Mouse (Mus musculus): ENCODE results near the gene Sys1. TPM values are rescaled to one million over a fixed set of nuclear protein-coding genes. Genes with fewer than 3 reads are reported as not detected.

Gene Sys1
- polyA plus RNA-seq, 1 experiment, result 26.4 TPM

DNA sequence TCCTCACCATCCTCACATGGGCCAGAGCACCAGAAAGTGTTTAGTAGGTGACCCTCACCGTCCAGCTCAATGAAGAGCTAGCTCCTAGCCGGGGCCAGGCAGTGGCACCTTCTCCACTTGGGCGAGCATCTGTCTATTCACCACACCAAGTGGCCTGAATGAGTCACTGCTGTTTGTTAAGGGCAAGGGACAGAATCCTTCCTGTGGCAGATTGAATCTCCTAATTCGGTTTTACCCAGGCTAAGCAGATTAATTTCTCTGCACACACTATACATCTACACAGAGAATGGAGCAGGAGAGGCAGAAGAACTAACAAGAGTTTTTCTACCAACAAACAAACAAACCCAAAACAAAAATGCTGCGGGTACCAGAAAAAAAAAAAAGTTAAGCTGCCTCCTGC lies 29.8 kb upstream of the Sys1 start:
- no peak overlapping the region for H3K27ac ChIP-seq (ENCODE audit: control insufficient read depth, insufficient read depth, low read depth, low read length)
- no peaks in the 10 kb centered on the region for H3K36me3 ChIP-seq (ENCODE audit: control insufficient read depth, insufficient read depth, low read length)
- TF ChIP-seq POLR2A (IDR thresholded peaks at IDR 0.05; ENCODE audit: control insufficient read depth, low read depth, low read length), result no peak
- no peak for TF ChIP-seq CTCF (IDR thresholded peaks at IDR 0.05; ENCODE audit: control insufficient read depth, insufficient read depth, insufficient replicate concordance, low read depth, low read length)
- peaks cover 16% of the 10 kb centered on the region for H3K4me1 ChIP-seq (ENCODE audit: control insufficient read depth, insufficient read depth, low read length)
- no peak overlapping the region for H3K4me3 ChIP-seq (ENCODE audit: control insufficient read depth, low read depth, low read length)
- H3K27me3 ChIP-seq (ENCODE audit: control insufficient read depth, insufficient read depth, low read length), result no peaks in the 10 kb centered on the region

DNA sequence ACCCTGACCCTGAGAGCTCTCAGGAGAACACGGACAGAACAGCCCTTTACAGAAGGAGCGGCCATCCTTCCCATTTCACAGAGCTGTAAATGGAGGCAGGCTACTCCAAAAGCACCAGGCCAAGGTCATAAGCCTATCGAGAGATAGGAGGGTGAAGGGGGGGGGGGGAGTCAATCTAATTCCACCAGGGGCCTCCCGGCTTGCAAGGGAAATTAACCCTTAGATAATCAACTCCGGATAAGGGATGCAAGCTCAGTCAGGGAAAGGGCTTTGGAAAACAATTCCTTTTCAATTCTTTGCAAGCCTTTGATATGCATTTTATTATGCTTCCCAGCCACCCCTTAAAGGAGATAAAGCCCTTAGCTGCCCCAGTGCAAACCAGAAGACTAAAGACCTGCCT lies 28.3 kb upstream of the Sys1 start:
- Histone ChIP-seq H3K4me3 (ENCODE audit: control insufficient read depth, low read depth, low read length) (no peak overlapping the region), H3K4me1 (ENCODE audit: control insufficient read depth, insufficient read depth, low read length) (peaks cover 24% of the 10 kb centered on the region), H3K27ac (ENCODE audit: control insufficient read depth, insufficient read depth, low read depth, low read length) (no peak overlapping the region), H3K27me3 (ENCODE audit: control insufficient read depth, insufficient read depth, low read length) (no peaks in the 10 kb centered on the region), H3K36me3 (ENCODE audit: control insufficient read depth, insufficient read depth, low read length) (no peaks in the 10 kb centered on the region)
- TF ChIP-seq CTCF (IDR thresholded peaks at IDR 0.05; ENCODE audit: control insufficient read depth, insufficient read depth, insufficient replicate concordance, low read depth, low read length) (no peak), POLR2A (IDR thresholded peaks at IDR 0.05; ENCODE audit: control insufficient read depth, low read depth, low read length) (no peak)

DNA sequence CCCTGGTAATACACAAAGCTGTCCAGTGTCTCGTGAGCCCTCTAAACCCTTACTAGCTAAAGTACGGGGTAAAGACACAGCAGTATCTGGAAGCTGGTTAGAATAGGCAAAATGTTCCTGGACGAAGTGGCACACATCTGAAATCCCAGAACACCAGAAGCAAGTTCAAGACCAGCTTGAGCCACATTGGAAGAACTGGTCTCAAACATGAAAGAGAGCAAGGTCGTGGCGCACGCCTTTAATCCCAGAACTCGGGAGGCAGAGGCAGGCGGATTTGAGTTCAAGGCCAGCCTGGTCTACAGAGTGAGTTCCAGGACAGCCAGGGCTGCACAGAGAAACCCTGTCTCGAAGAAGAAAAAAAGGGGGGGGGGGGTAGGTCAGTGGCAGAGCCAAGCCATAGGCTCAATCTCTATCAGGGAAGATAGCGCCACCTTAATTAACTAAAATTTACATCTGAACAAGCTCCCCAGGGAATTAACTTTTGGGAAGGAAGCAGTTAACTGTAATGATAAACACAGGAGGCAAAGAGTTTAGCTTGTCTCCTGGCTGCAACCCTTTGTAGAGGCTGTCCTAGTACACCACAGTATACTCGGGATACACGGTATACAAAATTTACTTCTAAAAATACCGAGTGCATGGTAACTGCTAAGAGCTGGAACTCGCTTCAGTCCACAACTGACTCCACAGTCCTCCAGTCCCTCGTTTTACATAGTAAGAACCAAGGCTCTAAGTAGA lies 26.7 kb upstream of the Sys1 start:
- Histone ChIP-seq H3K4me1 (ENCODE audit: control insufficient read depth, insufficient read depth, low read length) (peaks cover 24% of the 10 kb centered on the region), H3K27me3 (ENCODE audit: control insufficient read depth, insufficient read depth, low read length) (no peaks in the 10 kb centered on the region)

DNA sequence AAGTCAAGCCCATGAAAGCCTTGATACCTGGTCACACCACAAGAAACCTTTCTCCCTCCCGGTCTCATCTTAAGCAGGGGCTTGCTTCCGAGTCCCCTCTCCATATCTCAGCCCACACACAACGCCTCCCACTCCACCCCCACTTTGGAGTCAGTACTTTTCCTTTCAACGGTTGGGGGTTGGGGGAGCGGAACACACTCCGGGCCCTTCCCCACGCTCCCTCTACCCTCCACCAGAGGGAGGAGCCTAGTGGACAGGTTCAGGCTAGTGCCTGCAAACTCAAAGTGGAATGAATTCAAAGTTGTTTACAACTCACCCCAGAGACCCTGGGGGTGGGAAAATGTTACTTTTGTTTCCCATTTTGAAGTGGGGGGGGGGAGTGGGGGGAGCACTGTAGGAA lies 26.1 kb upstream of the Sys1 start:
- H3K4me1 ChIP-seq (ENCODE audit: control insufficient read depth, insufficient read depth, low read length), result peaks cover 24% of the 10 kb centered on the region
- no peaks in the 10 kb centered on the region for H3K27me3 ChIP-seq (ENCODE audit: control insufficient read depth, insufficient read depth, low read length)
- no peaks in the 10 kb centered on the region for H3K36me3 ChIP-seq (ENCODE audit: control insufficient read depth, insufficient read depth, low read length)
- TF ChIP-seq POLR2A (IDR thresholded peaks at IDR 0.05; ENCODE audit: control insufficient read depth, low read depth, low read length), result no peak
- H3K27ac ChIP-seq (ENCODE audit: control insufficient read depth, insufficient read depth, low read depth, low read length), result peak overlapping the region; percentile 82
- H3K4me3 ChIP-seq (ENCODE audit: control insufficient read depth, low read depth, low read length), result peak overlapping the region; percentile 42

More for the DNA sequence above, 26.7 kb upstream of the Sys1 start:
- Histone ChIP-seq H3K36me3 (ENCODE audit: control insufficient read depth, insufficient read depth, low read length) (no peaks in the 10 kb centered on the region), H3K27ac (ENCODE audit: control insufficient read depth, insufficient read depth, low read depth, low read length) (peak overlapping the region; percentile 82), H3K4me3 (ENCODE audit: control insufficient read depth, low read depth, low read length) (no peak overlapping the region)
- no peak for TF ChIP-seq POLR2A (IDR thresholded peaks at IDR 0.05; ENCODE audit: control insufficient read depth, low read depth, low read length)
- no peak for TF ChIP-seq CTCF (IDR thresholded peaks at IDR 0.05; ENCODE audit: control insufficient read depth, insufficient read depth, insufficient replicate concordance, low read depth, low read length)

DNA sequence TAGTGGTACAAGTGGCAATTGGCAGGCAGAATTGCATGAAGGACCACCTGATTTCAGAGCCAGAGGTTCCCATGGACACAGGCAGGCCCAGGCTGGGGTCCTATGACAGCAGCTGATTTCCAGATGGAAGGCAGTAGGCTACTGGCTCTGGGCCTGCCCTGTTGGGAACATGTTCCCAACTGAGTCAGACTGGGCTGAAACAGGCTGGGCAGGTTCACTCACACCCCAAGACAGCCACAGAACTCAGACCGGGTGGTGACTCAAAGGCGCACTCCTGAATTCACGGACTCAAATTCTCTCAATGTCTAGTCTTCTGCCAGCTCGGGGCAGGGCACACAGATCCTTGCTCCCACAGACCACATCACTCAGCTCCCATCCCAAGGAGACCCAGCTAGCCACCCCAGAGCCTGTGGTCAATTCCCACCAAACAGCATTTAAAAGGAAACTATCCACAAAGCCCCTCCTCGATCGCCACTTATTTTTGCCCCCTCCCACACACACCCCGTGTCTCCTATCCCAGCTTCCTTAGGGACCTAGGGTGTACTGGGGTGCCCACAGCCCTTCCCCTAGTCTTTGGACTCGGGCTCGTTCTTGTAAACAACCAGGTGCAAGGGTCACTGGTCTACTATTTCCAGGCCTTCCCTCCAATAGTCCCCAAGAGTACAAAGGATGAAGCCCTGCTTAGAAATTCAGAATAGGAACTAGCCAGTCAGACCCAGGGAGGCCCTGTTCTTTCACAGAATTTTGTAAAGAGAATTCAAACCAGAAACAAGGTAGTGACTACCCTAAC lies 24.9 kb upstream of the Sys1 start:
- peaks cover 24% of the 10 kb centered on the region for H3K4me1 ChIP-seq (ENCODE audit: control insufficient read depth, insufficient read depth, low read length)
- H3K4me3 ChIP-seq (ENCODE audit: control insufficient read depth, low read depth, low read length), result no peak overlapping the region
- H3K27me3 ChIP-seq (ENCODE audit: control insufficient read depth, insufficient read depth, low read length), result no peaks in the 10 kb centered on the region
- no peak overlapping the region for H3K27ac ChIP-seq (ENCODE audit: control insufficient read depth, insufficient read depth, low read depth, low read length)
- TF ChIP-seq CTCF (IDR thresholded peaks at IDR 0.05; ENCODE audit: control insufficient read depth, insufficient read depth, insufficient replicate concordance, low read depth, low read length) (no peak), POLR2A (IDR thresholded peaks at IDR 0.05; ENCODE audit: control insufficient read depth, low read depth, low read length) (no peak)
- no peaks in the 10 kb centered on the region for H3K36me3 ChIP-seq (ENCODE audit: control insufficient read depth, insufficient read depth, low read length)

DNA sequence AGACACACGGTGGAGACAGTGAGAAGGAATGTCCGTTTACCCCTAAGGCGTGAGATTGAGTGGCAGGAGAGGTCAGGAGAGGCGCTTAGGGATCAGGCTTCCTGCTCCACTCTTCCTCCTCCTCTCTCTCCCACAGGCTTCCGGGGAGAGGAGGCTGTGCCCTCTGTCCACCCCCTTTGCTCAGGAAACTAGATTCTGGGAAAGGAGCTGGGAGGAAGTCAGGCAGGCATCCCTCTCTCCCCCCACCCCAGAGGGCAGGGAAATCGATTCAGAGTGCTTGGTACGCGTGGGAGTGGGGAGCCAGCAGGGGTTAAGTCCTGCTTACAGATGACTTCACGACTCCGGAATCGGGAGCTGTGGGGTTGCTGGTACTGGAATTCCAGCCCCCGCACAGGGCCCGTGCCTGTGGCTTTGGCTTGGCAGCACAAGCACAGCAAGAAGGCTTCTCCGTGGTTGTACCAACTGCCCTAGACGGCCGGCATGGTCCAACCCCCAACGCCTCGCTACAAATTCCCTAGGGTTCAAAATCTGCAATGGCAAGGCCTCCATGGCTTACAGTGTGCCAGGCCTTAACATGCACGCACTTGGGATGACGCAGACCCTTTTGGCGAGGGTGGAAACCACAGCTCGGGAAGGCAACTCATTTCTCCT lies 24.1 kb upstream of the Sys1 start:
- no peaks in the 10 kb centered on the region for H3K27me3 ChIP-seq (ENCODE audit: control insufficient read depth, insufficient read depth, low read length)
- H3K27ac ChIP-seq (ENCODE audit: control insufficient read depth, insufficient read depth, low read depth, low read length), result no peak overlapping the region; the same call in none of the 2 replicates
- H3K4me3 ChIP-seq (ENCODE audit: control insufficient read depth, low read depth, low read length), result no peak overlapping the region
- TF ChIP-seq POLR2A (IDR thresholded peaks at IDR 0.05; ENCODE audit: control insufficient read depth, low read depth, low read length) (no peak), CTCF (IDR thresholded peaks at IDR 0.05; ENCODE audit: control insufficient read depth, insufficient read depth, insufficient replicate concordance, low read depth, low read length) (no peak)
- peaks cover 24% of the 10 kb centered on the region for H3K4me1 ChIP-seq (ENCODE audit: control insufficient read depth, insufficient read depth, low read length)
- H3K36me3 ChIP-seq (ENCODE audit: control insufficient read depth, insufficient read depth, low read length), result no peaks in the 10 kb centered on the region

DNA sequence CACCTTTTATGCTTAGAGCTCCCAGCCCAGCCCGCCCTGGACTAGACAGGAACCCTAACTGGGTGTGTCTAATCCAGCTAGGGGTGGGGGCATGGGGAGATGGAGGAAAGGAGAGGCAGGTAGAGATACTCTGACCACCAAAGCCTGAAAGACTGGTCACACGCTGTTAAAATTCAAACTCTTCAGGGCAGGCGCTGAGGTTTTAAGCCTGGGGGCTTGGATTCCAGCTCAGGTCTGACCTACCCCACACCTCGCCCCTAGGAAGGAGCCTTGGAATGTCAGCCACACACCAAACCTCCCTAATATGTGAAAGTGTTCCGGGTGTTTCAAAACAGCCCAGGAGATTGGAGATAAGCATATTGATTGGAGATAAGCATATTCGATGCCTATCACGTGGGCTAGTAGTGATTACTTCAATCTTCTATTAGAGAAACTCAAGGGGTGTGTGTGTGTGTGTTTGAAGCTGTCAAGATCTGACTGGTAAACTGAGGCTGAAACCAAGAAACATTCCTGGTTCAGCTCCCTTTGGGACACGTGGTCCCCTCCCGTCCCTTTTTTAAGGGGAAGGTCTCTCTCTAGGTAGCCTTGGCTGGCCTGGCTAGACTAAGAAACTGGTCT lies 23.4 kb upstream of the Sys1 start:
- H3K4me3 ChIP-seq (ENCODE audit: control insufficient read depth, low read depth, low read length), result no peak overlapping the region
- TF ChIP-seq POLR2A (IDR thresholded peaks at IDR 0.05; ENCODE audit: control insufficient read depth, low read depth, low read length) (no peak), CTCF (IDR thresholded peaks at IDR 0.05; ENCODE audit: control insufficient read depth, insufficient read depth, insufficient replicate concordance, low read depth, low read length) (no peak)
- no peaks in the 10 kb centered on the region for H3K27me3 ChIP-seq (ENCODE audit: control insufficient read depth, insufficient read depth, low read length)
- peaks cover 24% of the 10 kb centered on the region for H3K4me1 ChIP-seq (ENCODE audit: control insufficient read depth, insufficient read depth, low read length)
- H3K27ac ChIP-seq (ENCODE audit: control insufficient read depth, insufficient read depth, low read depth, low read length), result no peak overlapping the region; the same call in 1 of the 2 replicates
- no peaks in the 10 kb centered on the region for H3K36me3 ChIP-seq (ENCODE audit: control insufficient read depth, insufficient read depth, low read length)

Measured in testis, adult 2 months (tissue).